Mouse (Mus musculus) G1E (cell line): ENCODE data around the gene Kctd2.

Experiments used
- CTCF ChIP-seq: IDR thresholded peaks from 2 replicates; pipeline ENCODE4 v1.5.1; 2012; ENCODE audit warnings: low read depth, low read length, inconsistent platforms, mixed read lengths
- GATA1 ChIP-seq: IDR thresholded peaks from 2 replicates; pipeline ENCODE4 v1.6.1; 2012; ENCODE audit warnings: borderline replicate concordance, low read length, inconsistent platforms, mixed read lengths
- POLR2AphosphoS5 ChIP-seq: IDR thresholded peaks from 2 replicates; pipeline ENCODE4 v1.6.1; 2012; ENCODE audit warnings: low read depth, low read length, inconsistent platforms; ENCODE audit not compliant: insufficient replicate concordance
- TAL1 ChIP-seq: conservative IDR thresholded peaks from 2 replicates; pipeline ENCODE4 v1.6.1; 2012; ENCODE audit warnings: low read depth, low read length, inconsistent platforms, mixed read lengths

- no peak for TF ChIP-seq CTCF
- no peak for TF ChIP-seq TAL1
- TF ChIP-seq GATA1 = no peak
- TF ChIP-seq POLR2AphosphoS5 = no peak
These were observed 13.4 kb downstream of the Kctd2 start for GRCm38 (mm10) chr11:115433342-115433741.
